Mouse (Mus musculus) brown adipose tissue, adult 24 weeks (tissue): ENCODE results near the gene Olfr593. TPM values are rescaled to one million over a fixed set of nuclear protein-coding genes. Genes with fewer than 3 reads are reported as not detected.
"Not testable (repeated sequence)": the region's sequence is repeated elsewhere in the genome, so short reads cannot be mapped to it uniquely, and the experiment has no call there.

Experiments used
- H3K27ac ChIP-seq: fragments of 200-500 bp; replicated peaks from 2 replicates; pipeline ENCODE4 v1.5.1; 2012; ENCODE audit warnings: low read depth, mild to moderate bottlenecking, low read length
- H3K4me1 ChIP-seq: fragments of 200-500 bp; 2 replicates; pipeline ENCODE4 v1.6.1; 2012; ENCODE audit warnings: low read length, mixed read lengths; ENCODE audit not compliant: control insufficient read depth, insufficient read depth, insufficient read length
- H3K4me3 ChIP-seq: fragments of 200-500 bp; 2 replicates; pipeline ENCODE4 v1.5.1; 2012; ENCODE audit warnings: low read depth, mild to moderate bottlenecking, low read length, moderate library complexity; ENCODE audit not compliant: insufficient read depth
- polyA plus RNA-seq: library from polyadenylated mRNA; stranded (reverse); fragments of >200 nt; gene quantifications from 2 replicates; pipeline ENCODE4 v1.2.4, GENCODE M21; 2012; ENCODE audit not compliant: missing spikeins, insufficient read depth, insufficient read length

Olfr593 gene
- polyA plus RNA-seq: not detected in 2 replicates

DNA sequence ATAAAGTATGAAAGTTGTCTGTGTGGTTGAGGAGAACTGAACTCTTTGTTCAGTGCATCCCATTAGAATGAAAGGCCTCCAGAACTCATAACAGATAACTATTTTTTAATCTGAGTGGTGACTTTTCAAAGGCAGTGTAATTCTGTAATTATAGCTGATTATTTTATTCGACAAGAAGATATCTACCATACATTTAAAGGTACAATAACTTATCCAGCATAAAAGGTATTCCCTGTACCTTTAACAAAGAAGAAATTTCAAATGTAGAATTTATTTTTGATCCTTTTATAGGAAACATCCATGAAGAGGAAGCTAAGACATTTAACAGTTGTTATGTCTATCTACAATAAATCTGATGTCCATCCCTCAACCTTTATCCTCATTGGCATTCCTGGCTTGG, at the start of gene Olfr593:
Gene Olfr593, plus strand, starts transcription at position 301 of the 400 bp plus-strand sequence.
- Histone ChIP-seq H3K4me1 (no peaks in the 10 kb centered on the region), H3K27ac (no peak within 1 kb of the TSS), H3K4me3 (no peak within 1 kb of the TSS)

- Histone ChIP-seq H3K27ac (no peak overlapping the region), H3K4me1 (no peaks in the 10 kb centered on the region)
These were observed 42.0 kb upstream of the Olfr593 start for GRCm38 (mm10) chr7:103169697-103170096.

GRCm38 (mm10) chr7:103178240-103178639, 33.4 kb upstream of the Olfr593 start, which contains the start of gene Olfr591:
Gene Olfr591, minus strand, starts transcription at chr7:103178340.
- H3K4me3 ChIP-seq: no peak within 1 kb of the TSS
- no peaks in the 10 kb centered on the region for H3K4me1 ChIP-seq
- H3K27ac ChIP-seq: no peak within 1 kb of the TSS

More at GRCm38 (mm10) chr7:103169697-103170096, 42.0 kb upstream of the Olfr593 start:
- no peak overlapping the region for H3K4me3 ChIP-seq

DNA sequence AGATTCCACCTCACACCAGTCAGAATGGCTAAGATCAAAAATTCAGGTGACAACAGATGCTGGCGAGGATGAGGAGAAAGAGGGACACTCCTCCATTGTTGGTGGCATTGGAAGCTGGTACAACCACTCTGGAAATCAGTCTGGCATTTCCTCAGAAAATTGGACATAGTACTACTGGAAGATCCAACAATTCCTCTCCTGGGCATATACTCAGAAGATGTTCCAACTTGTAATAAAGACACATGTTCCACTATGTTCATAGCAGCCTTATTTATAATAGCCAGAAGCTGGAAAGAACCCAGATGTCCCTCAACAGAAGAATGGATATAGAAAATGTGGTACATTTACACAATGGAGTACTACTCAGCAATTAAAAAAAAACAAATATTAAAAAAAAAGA, 27.2 kb upstream of the Olfr593 start, which contains the start of gene Olfr592:
Gene Olfr592, plus strand, starts transcription at position 301 of the 400 bp plus-strand sequence.
- not testable (repeated sequence) for H3K27ac ChIP-seq, H3K4me3 ChIP-seq, H3K4me1 ChIP-seq

DNA sequence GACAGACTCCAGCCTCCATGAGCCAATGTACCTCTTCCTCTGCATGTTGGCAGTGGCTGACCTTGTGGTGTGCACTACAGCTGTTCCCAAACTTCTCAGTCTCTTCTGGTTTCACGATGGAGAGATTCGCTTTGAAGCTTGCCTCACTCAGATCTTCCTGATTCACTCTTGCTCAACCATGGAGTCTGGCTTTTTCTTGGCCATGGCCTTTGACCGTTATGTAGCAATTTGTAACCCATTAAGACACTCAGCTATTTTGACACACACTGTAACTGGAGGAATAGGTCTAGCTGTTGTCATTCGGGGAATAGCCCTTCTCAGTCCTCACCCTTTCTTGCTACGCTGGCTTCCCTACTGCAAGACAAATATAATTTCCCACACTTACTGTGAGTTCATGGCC, 388 bp downstream of the Olfr593 start:
- H3K27ac ChIP-seq, H3K4me1 ChIP-seq, H3K4me3 ChIP-seq: not testable (repeated sequence)

GRCm38 (mm10) chr7:103216696-103217095, 5.0 kb downstream of the Olfr593 start, which contains the start of gene Olfr594:
Gene Olfr594, plus strand, starts transcription at chr7:103216996.
- H3K4me1 ChIP-seq: no peaks in the 10 kb centered on the region
- H3K4me3 ChIP-seq: no peak within 1 kb of the TSS
- H3K27ac ChIP-seq: no peak within 1 kb of the TSS

DNA sequence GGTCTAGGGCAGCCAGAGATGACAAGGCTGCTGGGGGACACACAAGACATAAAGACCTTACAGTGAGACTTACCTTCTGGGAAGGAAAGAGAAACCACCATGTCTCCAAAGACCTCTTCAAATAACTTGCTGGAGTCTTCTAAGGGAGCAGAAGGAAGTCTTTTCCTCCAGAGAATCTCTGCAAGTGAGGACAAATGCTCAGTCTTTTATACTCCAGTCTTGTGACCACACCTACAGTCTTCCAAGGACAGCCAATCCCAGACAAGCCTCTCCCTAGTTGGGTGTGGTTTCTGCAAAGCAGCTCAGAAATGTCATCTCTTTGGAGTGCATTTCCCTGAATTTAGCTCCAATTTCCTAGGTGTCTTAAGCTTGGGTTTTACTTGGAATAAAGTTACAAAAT, 40.7 kb downstream of the Olfr593 start, which contains the start of gene Usp17ld:
Gene Usp17ld, minus strand, starts transcription at position 101 of the 400 bp plus-strand sequence.
- not testable (repeated sequence) for H3K27ac ChIP-seq, H3K4me3 ChIP-seq, H3K4me1 ChIP-seq

Other genes with a start within 250 kb of the Olfr593 start
- not detected in 2 replicates for gene Olfr576, start 249.2 kb upstream of the Olfr593 start, polyA plus RNA-seq
- not detected in 2 replicates for gene Olfr577, start 235.9 kb upstream of the Olfr593 start, polyA plus RNA-seq
- not detected in 2 replicates for gene Olfr578, start 222.5 kb upstream of the Olfr593 start, polyA plus RNA-seq
- not detected in 2 replicates for gene Olfr582, start 173.8 kb upstream of the Olfr593 start, polyA plus RNA-seq
- gene Olfr583, start 160.6 kb upstream of the Olfr593 start, polyA plus RNA-seq: not detected in 2 replicates
- gene Olfr584, start 130.0 kb upstream of the Olfr593 start, polyA plus RNA-seq: not detected in 2 replicates
- gene Olfr585, start 114.1 kb upstream of the Olfr593 start, polyA plus RNA-seq: not detected in 2 replicates
- not detected in 2 replicates for gene Olfr586, start 86.2 kb upstream of the Olfr593 start, polyA plus RNA-seq
- not detected in 2 replicates for gene Olfr588-ps1, start 71.0 kb upstream of the Olfr593 start, polyA plus RNA-seq
- gene Olfr589, start 55.5 kb upstream of the Olfr593 start, polyA plus RNA-seq: not detected in 2 replicates
- gene Olfr591, start 33.5 kb upstream of the Olfr593 start, polyA plus RNA-seq: not detected in 2 replicates
- gene Olfr592, start 27.1 kb upstream of the Olfr593 start, polyA plus RNA-seq: not detected in 2 replicates
- gene Olfr594, start 5.1 kb downstream of the Olfr593 start, polyA plus RNA-seq: not detected in 2 replicates
- gene Usp17ld, start 40.6 kb downstream of the Olfr593 start, polyA plus RNA-seq: not detected in 2 replicates
- gene Olfr596, start 93.8 kb downstream of the Olfr593 start, polyA plus RNA-seq: not detected in 2 replicates
- gene Olfr597, start 104.5 kb downstream of the Olfr593 start, polyA plus RNA-seq: not detected in 2 replicates
- gene Olfr598, start 111.7 kb downstream of the Olfr593 start, polyA plus RNA-seq: not detected in 2 replicates
- gene Olfr599, start 124.1 kb downstream of the Olfr593 start, polyA plus RNA-seq: not detected in 2 replicates
- not detected in 2 replicates for gene Olfr600, start 137.8 kb downstream of the Olfr593 start, polyA plus RNA-seq
- gene Olfr601, start 150.8 kb downstream of the Olfr593 start, polyA plus RNA-seq: not detected in 2 replicates
- not detected in 2 replicates for gene Olfr603, start 174.3 kb downstream of the Olfr593 start, polyA plus RNA-seq
- not detected in 2 replicates for gene Usp17lc, start 203.2 kb downstream of the Olfr593 start, polyA plus RNA-seq
- not detected in 2 replicates for gene Olfr605, start 233.6 kb downstream of the Olfr593 start, polyA plus RNA-seq
- not detected in 2 replicates for gene Olfr606, start 237.2 kb downstream of the Olfr593 start, polyA plus RNA-seq